Mouse (Mus musculus) kidney, adult 2 months (tissue): ENCODE results near the gene Dnajc16. TPM values are rescaled to one million over a fixed set of nuclear protein-coding genes. Genes with fewer than 3 reads are reported as not detected.

ENCODE experiments used
- DNase-seq: peaks from one replicate; pipeline ENCODE4 v3.0.0; 2021
- H3K27ac ChIP-seq: fragments of 200-500 bp; 2 replicates; pipeline ENCODE4 v1.5.1; 2012; ENCODE audit warnings: low read depth, low read length, control low read depth, inconsistent platforms; ENCODE audit not compliant: insufficient read depth
- H3K27me3 ChIP-seq: fragments of 200-500 bp; replicated peaks from 2 replicates; pipeline ENCODE4 v1.6.1; 2012; ENCODE audit warnings: mild to moderate bottlenecking, moderate library complexity, low read length, inconsistent platforms; ENCODE audit not compliant: control insufficient read depth, insufficient read depth
- H3K36me3 ChIP-seq: fragments of 200-500 bp; 2 replicates; pipeline ENCODE4 v1.6.1; 2012; ENCODE audit warnings: mild to moderate bottlenecking, moderate library complexity, low read length, inconsistent platforms; ENCODE audit not compliant: control insufficient read depth, insufficient read depth
- H3K4me1 ChIP-seq: fragments of 200-500 bp; 2 replicates; pipeline ENCODE4 v1.6.1; 2011; ENCODE audit warnings: low read length; ENCODE audit not compliant: control insufficient read depth, insufficient read depth
- H3K4me3 ChIP-seq: fragments of 200-500 bp; 2 replicates; pipeline ENCODE4 v1.5.1; 2011; ENCODE audit warnings: mild to moderate bottlenecking, low read depth, low read length, control low read depth; ENCODE audit not compliant: insufficient read depth
- CTCF ChIP-seq: fragments of 200-500 bp; conservative IDR thresholded peaks from 2 replicates; pipeline ENCODE4 v1.5.1; 2011; ENCODE audit warnings: low read depth, mild to moderate bottlenecking, control low read depth, low read length, moderate library complexity, mixed read lengths; ENCODE audit not compliant: insufficient read depth, insufficient read length
- POLR2A ChIP-seq: fragments of 200-500 bp; IDR thresholded peaks from one replicate; pipeline ENCODE4 v1.6.1; 2011; ENCODE audit warnings: low read depth, low read length, control low read depth
- WGBS: fragments of 180-500 bp; shearing (Covaris S2); methylation state at CpG from one replicate; pipeline ENCODE4 v1.1.7; 2018; 5-methylcytosine and 5-hydroxymethylcytosine counted together
- polyA plus RNA-seq: library from polyadenylated mRNA; depleted of rRNA; stranded (reverse); fragments of >200 nt; gene quantifications from 2 replicates; pipeline ENCODE4 v1.2.3, GENCODE M21; 2012

Gene Dnajc16
- polyA plus RNA-seq, 1 experiment = 12.6 TPM

- H3K27ac ChIP-seq = peak overlapping the region; percentile 82
- peaks cover 45% of the 10 kb centered on the region for H3K4me1 ChIP-seq
- 31% methylated on average over 3 of the region's 3 CpGs for whole genome bisulfite sequencing
- DNase-seq = peak; percentile 91
- no peak overlapping the region for H3K4me3 ChIP-seq
- no peaks in the 10 kb centered on the region for H3K36me3 ChIP-seq
- no peak for TF ChIP-seq POLR2A
- TF ChIP-seq CTCF = no peak
- no peaks in the 10 kb centered on the region for H3K27me3 ChIP-seq
Observed at GRCm38 (mm10) chr4:141725738-141726137, 65.0 kb downstream of the Dnajc16 start.

- TF ChIP-seq CTCF (no peak), POLR2A (no peak)
- Histone ChIP-seq H3K27ac (peak overlapping the region; percentile 82), H3K36me3 (no peaks in the 10 kb centered on the region), H3K4me3 (no peak overlapping the region), H3K27me3 (no peaks in the 10 kb centered on the region), H3K4me1 (peaks cover 47% of the 10 kb centered on the region)
- no peak for DNase-seq
- WGBS = 75% methylated on average over 5 of the region's 5 CpGs
Observed at GRCm38 (mm10) chr4:141725277-141725676, 65.5 kb downstream of the Dnajc16 start.

- peak; percentile 44 for DNase-seq
- Histone ChIP-seq H3K27me3 (no peaks in the 10 kb centered on the region), H3K4me3 (no peak overlapping the region), H3K4me1 (peaks cover 48% of the 10 kb centered on the region), H3K27ac (peak overlapping the region; percentile 56), H3K36me3 (no peaks in the 10 kb centered on the region; the same call in 1 of the 2 replicates)
- no peak for TF ChIP-seq CTCF
- TF ChIP-seq POLR2A = no peak
- WGBS = 30% methylated on average over 11 of the region's 11 CpGs
Observed at GRCm38 (mm10) chr4:141724594-141724993, 66.1 kb downstream of the Dnajc16 start.

- Histone ChIP-seq H3K36me3 (no peaks in the 10 kb centered on the region; the same call in 1 of the 2 replicates), H3K27me3 (no peaks in the 10 kb centered on the region), H3K4me1 (peaks cover 42% of the 10 kb centered on the region), H3K27ac (peak overlapping the region; percentile 49), H3K4me3 (peak overlapping the region; percentile 58)
- no peak for DNase-seq
- no peak for TF ChIP-seq POLR2A
- no peak for TF ChIP-seq CTCF
- 6% methylated on average over 13 of the region's 13 CpGs for WGBS
Observed at GRCm38 (mm10) chr4:141723673-141724068, 67.1 kb downstream of the Dnajc16 start.

GRCm38 (mm10) chr4:141722731-141723672 is 67.7 kb downstream of the Dnajc16 start, which contains the start of gene Ddi2:
TSS of gene Ddi2 (minus strand) at chr4:141723419.
- TF ChIP-seq POLR2A (peak; percentile 72), CTCF (no peak)
- H3K4me1 ChIP-seq = peaks cover 42% of the 10 kb centered on the region
- peak within 1 kb of the TSS; percentile 88 for H3K27ac ChIP-seq
- peak within 1 kb of the TSS; percentile 78 for H3K4me3 ChIP-seq
- H3K27me3 ChIP-seq = no peaks in the 10 kb centered on the region
- H3K36me3 ChIP-seq = no peaks in the 10 kb centered on the region; the same call in 1 of the 2 replicates
- under 1% methylated on average over 104 of the region's 105 CpGs for WGBS
- DNase-seq = peak; percentile 94

GRCm38 (mm10) chr4:141721961-141722360 is 68.8 kb downstream of the Dnajc16 start:
- H3K27ac ChIP-seq = peak overlapping the region; percentile 83
- DNase-seq = peak; percentile 69
- peak overlapping the region; percentile 78 for H3K4me3 ChIP-seq
- TF ChIP-seq CTCF = no peak
- no peak for TF ChIP-seq POLR2A
- no peaks in the 10 kb centered on the region for H3K27me3 ChIP-seq
- H3K36me3 ChIP-seq = no peaks in the 10 kb centered on the region; the same call in 1 of the 2 replicates
- 15% methylated on average over 6 of the region's 6 CpGs for WGBS
- H3K4me1 ChIP-seq = peaks cover 40% of the 10 kb centered on the region
